Comparison of ENCODE assay signal across 20 mouse cellular contexts in the genomic region with DNA sequence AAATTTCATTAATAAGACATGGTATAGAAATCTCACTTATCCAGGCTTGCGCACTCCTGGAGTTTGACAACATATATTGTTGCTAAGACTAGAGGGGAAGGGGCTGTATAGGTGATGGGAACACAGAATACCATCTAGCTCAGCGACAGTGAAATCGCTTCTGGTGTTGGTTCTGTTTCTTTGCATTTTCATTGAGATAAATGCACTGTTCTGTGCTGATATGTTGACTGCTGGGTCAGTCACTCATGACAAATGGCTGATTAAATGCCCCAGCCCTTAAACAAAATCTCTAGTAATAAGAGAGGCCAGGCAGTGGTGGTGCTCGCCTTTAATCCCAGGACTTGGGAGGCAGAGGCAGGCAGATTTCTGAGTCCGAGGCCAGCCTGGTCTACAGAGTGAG. TPM values are rescaled to one million over a fixed set of nuclear protein-coding genes. Genes with fewer than 3 reads are reported as not detected.
DNase-seq lines count a peak whose midpoint lies in the region; ATAC-seq and TF ChIP-seq lines count a peak whose summit lies in the region.
"Had no signal": no experiment of that assay in that cellular context is flagged by ENCODE, and none has a peak within 500 bp of the region (broad histone marks: within the 10 kb centered on the region; RNA-seq: fewer than 3 reads in every experiment).

No protein-coding gene starts in this region.

- no peak for TF ChIP-seq CTCF in kidney, adult 2 months (conservative IDR thresholded peaks at IDR 0.05; ENCODE audit: insufficient read depth, insufficient read length, low read depth, low read length)
- no peak for TF ChIP-seq CTCF in liver, postnatal 0 days (IDR thresholded peaks at IDR 0.05; ENCODE audit: low read depth)

- no peak for TF ChIP-seq POLR2A in kidney, adult 2 months (IDR thresholded peaks at IDR 0.05; ENCODE audit: low read depth, low read length)

- no peak for DNase-seq in kidney, adult 2 months
- DNase-seq in kidney, postnatal 36 days: no peak
- DNase-seq in liver, embryonic 13.5 days: no peak
- no peak for DNase-seq in liver, postnatal 0 days
- DNase-seq in heart, postnatal 14 days: no peak
- DNase-seq in cerebellum, adult 11 months: no peak
- DNase-seq: adrenal gland, postnatal 14 days; cerebellum, adult 2 months; cerebellum, postnatal 10 days; gastrocnemius, postnatal 10 days; heart, adult 2 months; heart, postnatal 4 days had no signal

- intact Hi-C loops in heart, postnatal 14 days (cut with DNase I): no loop called here

- H3K27me3 ChIP-seq in kidney, adult 2 months (replicated peaks; ENCODE audit: control insufficient read depth, insufficient read depth, low read length): no peaks in the 10 kb centered on the region
- H3K27me3 ChIP-seq in liver, embryonic 13.5 days: 0 out of 2 replicates have a peak, but pooled peaks cover 3% of the 10 kb centered on the region
- no peaks in the 10 kb centered on the region for H3K27me3 ChIP-seq in liver, postnatal 0 days (ENCODE audit: insufficient read depth, low read length)
- H3K27me3 ChIP-seq: CH12.LX; forebrain, embryonic 15.5 days; hindbrain, embryonic 12.5 days; Patski had no signal

- peak; percentile 12 for ATAC-seq in liver, embryonic 13.5 days (ENCODE audit: low read depth)
- ATAC-seq in liver, postnatal 0 days: no peak
- ATAC-seq: activated CD4-positive, CD25-positive, alpha-beta regulatory T cell, adult 4 months; forebrain, embryonic 15.5 days; hindbrain, embryonic 16.5 days had no signal

- H3K27ac ChIP-seq in kidney, adult 2 months (ENCODE audit: insufficient read depth, low read depth, low read length): 0 out of 2 replicates have a peak overlapping the region, but pooled peaks have one; percentile 6
- H3K27ac ChIP-seq in liver, embryonic 13.5 days: peak overlapping the region; percentile 99
- peak overlapping the region; percentile 89 for H3K27ac ChIP-seq in liver, postnatal 0 days (ENCODE audit: low read depth)
- H3K27ac ChIP-seq: embryonic facial prominence, embryonic 10.5 days; forebrain, embryonic 15.5 days; heart, adult 2 months; hindbrain, embryonic 12.5 days had no signal

- H3K4me3 ChIP-seq in kidney, adult 2 months (ENCODE audit: insufficient read depth, low read depth, low read length): no peak overlapping the region
- H3K4me3 ChIP-seq in liver, embryonic 13.5 days (replicated peaks): no peak overlapping the region
- H3K4me3 ChIP-seq in liver, postnatal 0 days (ENCODE audit: low read depth, low read length): no peak overlapping the region
- H3K4me3 ChIP-seq: embryonic facial prominence, embryonic 10.5 days; forebrain, embryonic 15.5 days; heart, adult 2 months; hindbrain, embryonic 12.5 days had no signal

- H3K4me1 ChIP-seq in kidney, adult 2 months (ENCODE audit: control insufficient read depth, insufficient read depth, low read length): peaks cover 21% of the 10 kb centered on the region
- H3K4me1 ChIP-seq in liver, embryonic 13.5 days (replicated peaks): peaks cover 98% of the 10 kb centered on the region
- peaks cover 68% of the 10 kb centered on the region for H3K4me1 ChIP-seq in liver, postnatal 0 days (ENCODE audit: insufficient read depth)
- H3K4me1 ChIP-seq: forebrain, embryonic 15.5 days; hindbrain, embryonic 12.5 days had no signal

- peak overlapping the region; percentile 61; the same call in 1 of the 2 replicates for H3K9ac ChIP-seq in liver, embryonic 13.5 days
- no peak overlapping the region for H3K9ac ChIP-seq in liver, postnatal 0 days (replicated peaks)
- H3K9ac ChIP-seq: forebrain, embryonic 15.5 days; hindbrain, embryonic 12.5 days had no signal

- H3K36me3 ChIP-seq in kidney, adult 2 months (ENCODE audit: control insufficient read depth, insufficient read depth, low read length): no peaks in the 10 kb centered on the region
- H3K36me3 ChIP-seq in liver, embryonic 13.5 days: no peaks in the 10 kb centered on the region
- no peaks in the 10 kb centered on the region for H3K36me3 ChIP-seq in liver, postnatal 0 days (replicated peaks; ENCODE audit: insufficient read depth, low read length)
- H3K36me3 ChIP-seq: embryonic facial prominence, embryonic 10.5 days; forebrain, embryonic 15.5 days; hindbrain, embryonic 12.5 days had no signal

- TF ChIP-seq EP300 in liver, postnatal 0 days (IDR thresholded peaks at IDR 0.05; ENCODE audit: low read depth): peak; percentile 59

- H3K9me3 ChIP-seq in liver, embryonic 13.5 days (replicated peaks): no peaks in the 10 kb centered on the region
- no peaks in the 10 kb centered on the region for H3K9me3 ChIP-seq in liver, postnatal 0 days (ENCODE audit: low read length)
- H3K9me3 ChIP-seq: embryonic facial prominence, embryonic 10.5 days; forebrain, embryonic 15.5 days; hindbrain, embryonic 12.5 days had no signal

- H3K4me2 ChIP-seq in liver, embryonic 13.5 days: peak overlapping the region; percentile 26; the same call in 1 of the 2 replicates
- H3K4me2 ChIP-seq in liver, postnatal 0 days (ENCODE audit: low read depth, low read length): no peak overlapping the region
- H3K4me2 ChIP-seq: forebrain, embryonic 15.5 days; heart, embryonic 11.5 days; hindbrain, embryonic 12.5 days had no signal

- 85% methylated on average over 5 of the region's 5 CpGs for WGBS in kidney, adult 2 months
- 47% methylated on average over 5 of the region's 5 CpGs for WGBS in liver, embryonic 13.5 days (ENCODE audit: insufficient replicate concordance)
- 61% methylated on average over 5 of the region's 5 CpGs for WGBS in liver, postnatal 0 days (ENCODE audit: insufficient replicate concordance)

RNA-seq across cellular contexts. Expression of a gene that starts 47.0 kb away (rescaled TPM):
- 13.2 and 16.8 TPM in 2 replicates for polyA plus RNA-seq in kidney, adult 2 months (2012; rRNA removed)
- polyA plus RNA-seq in liver, embryonic 13.5 days (2015; fragmentation: Nextera tagmentation; extraction: Ambion mirVana): 8.0 and 13.7 TPM in 2 replicates
- polyA plus RNA-seq in liver, postnatal 0 days (2015; fragmentation: Nextera tagmentation; extraction: Ambion mirVana): 4.7 and 5.0 TPM in 2 replicates
- 10 to 100 TPM; 47.4 to 53.4 TPM for total RNA-seq in heart, postnatal 14 days (2021)

Comparison
In these comparisons a context has a peak if more than half of its experiments do, and no peak if none do; other contexts are left out.
1. H3K27ac ChIP-seq: peak in every context shown above with its lines; median percentile 99 in liver, embryonic 13.5 days; 89 in liver, postnatal 0 days; 6 in kidney, adult 2 months.